Mouse (Mus musculus): ENCODE data around the gene Hps3. TPM values are rescaled to one million over a fixed set of nuclear protein-coding genes. Genes with fewer than 3 reads are reported as not detected.

Hps3 gene
- polyA plus RNA-seq, 1 experiment: 3.5 TPM

DNA sequence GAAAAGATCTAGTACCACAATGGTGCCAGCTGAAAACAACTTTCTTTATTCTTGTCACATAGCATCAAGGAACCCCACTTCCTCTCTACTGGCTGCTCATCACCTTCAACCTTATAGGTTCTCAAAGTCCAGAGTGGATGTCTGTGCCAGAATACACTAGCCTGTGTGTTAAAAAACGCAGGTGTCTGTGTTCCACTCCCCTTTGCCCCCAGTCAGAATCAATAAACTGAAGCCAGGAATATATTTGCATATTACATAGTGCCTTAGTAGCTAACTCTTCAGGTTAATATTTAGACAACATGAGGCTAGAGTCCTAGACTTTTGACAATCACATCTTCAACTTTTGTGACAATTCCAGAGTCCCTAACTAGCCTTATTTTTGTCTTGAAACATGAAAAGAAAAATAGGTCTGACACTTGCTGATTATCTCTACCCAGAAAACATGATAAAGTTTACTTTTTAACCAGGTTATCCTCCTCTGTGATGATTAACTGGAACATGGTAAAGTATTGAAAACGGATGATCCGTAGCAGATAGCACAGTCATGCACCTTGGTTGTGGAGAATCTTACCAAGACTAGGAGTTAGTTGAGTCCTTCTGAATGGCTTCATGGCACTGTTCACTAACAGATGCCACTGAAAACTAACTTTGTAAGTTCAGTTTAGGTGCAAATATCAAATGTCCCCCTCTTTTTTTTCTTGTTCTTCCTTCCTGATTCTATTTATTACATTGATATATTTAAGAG lies 72.2 kb downstream of the Hps3 start:
- Histone ChIP-seq H3K79me2 (ENCODE audit: control insufficient read depth, insufficient read depth) (peaks cover 23% of the 10 kb centered on the region), H3ac (ENCODE audit: control insufficient read depth, insufficient read length, low read depth) (no peak overlapping the region), H3K79me3 (ENCODE audit: low read depth) (no peaks in the 10 kb centered on the region), H3K27me3 (ENCODE audit: control insufficient read depth, insufficient read depth, insufficient read length) (no peaks in the 10 kb centered on the region), H3K4me3 (ENCODE audit: insufficient read depth, poor library complexity, severe bottlenecking) (no peak overlapping the region), H3K36me3 (ENCODE audit: control insufficient read depth, insufficient read depth) (peaks cover under 1% of the 10 kb centered on the region)
- TF ChIP-seq CTCF (IDR thresholded peaks at IDR 0.05; ENCODE audit: control insufficient read depth, insufficient read depth, insufficient read length): no peak
- no peak for TF ChIP-seq MYOD1 (IDR thresholded peaks at IDR 0.05; ENCODE audit: control insufficient read depth, insufficient read length, low read depth)
- no peak for TF ChIP-seq FOSL1 (IDR thresholded peaks at IDR 0.05; ENCODE audit: insufficient read depth, low read length, poor library complexity, severe bottlenecking)
- TF ChIP-seq CEBPB (IDR thresholded peaks at IDR 0.05; ENCODE audit: low read depth): no peak
- TF ChIP-seq MAX (IDR thresholded peaks at IDR 0.05): no peak
- no peak for TF ChIP-seq USF1 (IDR thresholded peaks at IDR 0.05; ENCODE audit: low read depth)
- TF ChIP-seq MYOG (IDR thresholded peaks at IDR 0.05; ENCODE audit: control insufficient read depth, extremely low read depth, insufficient read length): no peak

DNA sequence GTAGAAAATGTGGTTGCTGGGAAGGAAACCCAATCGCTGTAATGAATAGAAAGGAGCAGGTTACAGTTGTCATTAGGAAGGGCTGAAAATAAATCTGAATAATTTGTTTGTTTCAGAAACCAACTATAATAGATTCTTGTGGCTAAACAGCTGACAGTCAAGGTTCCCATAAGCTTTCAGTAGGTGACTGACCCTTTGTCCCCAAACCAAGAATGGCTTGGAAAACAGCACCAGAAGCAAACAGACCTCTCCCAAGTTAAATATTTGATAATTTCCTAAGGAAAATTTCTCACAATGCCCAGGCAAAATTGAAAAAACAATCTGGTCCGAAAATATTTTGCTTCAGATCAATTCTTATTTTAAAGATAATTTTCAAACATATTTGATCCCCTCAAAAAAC lies 73.8 kb downstream of the Hps3 start:
- peaks cover 23% of the 10 kb centered on the region for H3K79me2 ChIP-seq (ENCODE audit: control insufficient read depth, insufficient read depth)
- no peaks in the 10 kb centered on the region for H3K36me3 ChIP-seq (ENCODE audit: control insufficient read depth, insufficient read depth)
- TF ChIP-seq USF1 (IDR thresholded peaks at IDR 0.05; ENCODE audit: low read depth) (no peak), MYOG (IDR thresholded peaks at IDR 0.05; ENCODE audit: control insufficient read depth, extremely low read depth, insufficient read length) (no peak), CTCF (IDR thresholded peaks at IDR 0.05; ENCODE audit: control insufficient read depth, insufficient read depth, insufficient read length) (no peak), CEBPB (IDR thresholded peaks at IDR 0.05; ENCODE audit: low read depth) (no peak), FOSL1 (IDR thresholded peaks at IDR 0.05; ENCODE audit: insufficient read depth, low read length, poor library complexity, severe bottlenecking) (no peak), MAX (IDR thresholded peaks at IDR 0.05) (no peak), MYOD1 (IDR thresholded peaks at IDR 0.05; ENCODE audit: control insufficient read depth, insufficient read length, low read depth) (no peak)
- no peaks in the 10 kb centered on the region for H3K27me3 ChIP-seq (ENCODE audit: control insufficient read depth, insufficient read depth, insufficient read length)
- H3ac ChIP-seq (ENCODE audit: control insufficient read depth, insufficient read length, low read depth): no peak overlapping the region
- H3K79me3 ChIP-seq (ENCODE audit: low read depth): no peaks in the 10 kb centered on the region
- H3K4me3 ChIP-seq (ENCODE audit: insufficient read depth, poor library complexity, severe bottlenecking): no peak overlapping the region

- Histone ChIP-seq H3K4me3 (ENCODE audit: insufficient read depth, poor library complexity, severe bottlenecking) (no peak overlapping the region), H3K36me3 (ENCODE audit: control insufficient read depth, insufficient read depth) (no peaks in the 10 kb centered on the region), H3ac (ENCODE audit: control insufficient read depth, insufficient read length, low read depth) (no peak overlapping the region), H3K79me3 (ENCODE audit: low read depth) (no peaks in the 10 kb centered on the region), H3K79me2 (ENCODE audit: control insufficient read depth, insufficient read depth) (peaks cover 23% of the 10 kb centered on the region), H3K27me3 (ENCODE audit: control insufficient read depth, insufficient read depth, insufficient read length) (no peaks in the 10 kb centered on the region)
- no peak for TF ChIP-seq MAX (IDR thresholded peaks at IDR 0.05)
- no peak for TF ChIP-seq CEBPB (IDR thresholded peaks at IDR 0.05; ENCODE audit: low read depth)
- TF ChIP-seq FOSL1 (IDR thresholded peaks at IDR 0.05; ENCODE audit: insufficient read depth, low read length, poor library complexity, severe bottlenecking): no peak
- TF ChIP-seq CTCF (IDR thresholded peaks at IDR 0.05; ENCODE audit: control insufficient read depth, insufficient read depth, insufficient read length): no peak
- TF ChIP-seq MYOD1 (IDR thresholded peaks at IDR 0.05; ENCODE audit: control insufficient read depth, insufficient read length, low read depth): no peak
Measured at GRCm38 (mm10) chr3:19960570-19961114, 74.5 kb downstream of the Hps3 start.

DNA sequence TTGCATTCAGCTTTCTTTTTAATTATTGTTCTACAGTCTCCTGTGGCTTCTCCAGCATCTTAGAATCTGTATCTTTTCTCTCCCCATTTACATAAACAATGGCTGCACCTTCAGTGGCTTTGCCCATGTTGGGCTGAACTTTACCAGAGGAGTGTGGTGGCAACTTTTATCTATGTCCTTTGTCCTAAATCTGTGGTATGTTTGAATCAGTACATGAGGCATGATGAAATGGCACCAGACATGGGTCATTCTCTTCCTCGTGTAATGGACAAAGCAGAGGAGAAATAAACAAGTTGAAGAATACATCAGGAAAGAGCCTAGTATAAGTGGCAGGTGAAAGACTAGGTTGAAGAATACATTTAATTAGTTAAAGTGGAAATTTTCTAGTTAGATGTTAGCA lies 76.1 kb downstream of the Hps3 start:
- H3K27me3 ChIP-seq (ENCODE audit: control insufficient read depth, insufficient read depth, insufficient read length): no peaks in the 10 kb centered on the region
- no peak overlapping the region for H3K4me3 ChIP-seq (ENCODE audit: insufficient read depth, poor library complexity, severe bottlenecking)
- TF ChIP-seq MYOG (IDR thresholded peaks at IDR 0.05; ENCODE audit: control insufficient read depth, extremely low read depth, insufficient read length): no peak
- TF ChIP-seq USF1 (IDR thresholded peaks at IDR 0.05; ENCODE audit: low read depth): no peak
- no peaks in the 10 kb centered on the region for H3K79me3 ChIP-seq (ENCODE audit: low read depth)
- H3ac ChIP-seq (ENCODE audit: control insufficient read depth, insufficient read length, low read depth): no peak overlapping the region
- no peaks in the 10 kb centered on the region for H3K36me3 ChIP-seq (ENCODE audit: control insufficient read depth, insufficient read depth)
- H3K79me2 ChIP-seq (ENCODE audit: control insufficient read depth, insufficient read depth): peaks cover 23% of the 10 kb centered on the region

GRCm38 (mm10) chr3:19958031-19958430 lies 77.1 kb downstream of the Hps3 start:
- Histone ChIP-seq H3K4me3 (ENCODE audit: insufficient read depth, poor library complexity, severe bottlenecking) (peak overlapping the region; percentile 3), H3ac (ENCODE audit: control insufficient read depth, insufficient read length, low read depth) (no peak overlapping the region), H3K27me3 (ENCODE audit: control insufficient read depth, insufficient read depth, insufficient read length) (no peaks in the 10 kb centered on the region), H3K79me3 (ENCODE audit: low read depth) (no peaks in the 10 kb centered on the region), H3K79me2 (ENCODE audit: control insufficient read depth, insufficient read depth) (peaks cover 23% of the 10 kb centered on the region), H3K36me3 (ENCODE audit: control insufficient read depth, insufficient read depth) (no peaks in the 10 kb centered on the region)
- TF ChIP-seq MYOD1 (IDR thresholded peaks at IDR 0.05; ENCODE audit: control insufficient read depth, insufficient read length, low read depth) (peak; percentile 22), USF1 (IDR thresholded peaks at IDR 0.05; ENCODE audit: low read depth) (no peak), CEBPB (IDR thresholded peaks at IDR 0.05; ENCODE audit: low read depth) (peak; percentile 10)

GRCm38 (mm10) chr3:19956885-19957284 lies 78.2 kb downstream of the Hps3 start, which contains the start of gene Cp:
TSS of gene Cp (plus strand) at chr3:19957054.
- Histone ChIP-seq H3K27me3 (ENCODE audit: control insufficient read depth, insufficient read depth, insufficient read length) (no peaks in the 10 kb centered on the region), H3K4me3 (ENCODE audit: insufficient read depth, poor library complexity, severe bottlenecking) (peak within 1 kb of the TSS; percentile 23), H3K79me3 (ENCODE audit: low read depth) (no peaks in the 10 kb centered on the region), H3K36me3 (ENCODE audit: control insufficient read depth, insufficient read depth) (no peaks in the 10 kb centered on the region), H3ac (ENCODE audit: control insufficient read depth, insufficient read length, low read depth) (no peak within 1 kb of the TSS), H3K79me2 (ENCODE audit: control insufficient read depth, insufficient read depth) (peaks cover 23% of the 10 kb centered on the region)
- TF ChIP-seq MYOD1 (IDR thresholded peaks at IDR 0.05; ENCODE audit: control insufficient read depth, insufficient read length, low read depth) (peak; percentile 32), MAX (IDR thresholded peaks at IDR 0.05) (peak; percentile 65), MYOG (IDR thresholded peaks at IDR 0.05; ENCODE audit: control insufficient read depth, extremely low read depth, insufficient read length) (no peak), CEBPB (IDR thresholded peaks at IDR 0.05; ENCODE audit: low read depth) (peak; percentile 69)

Measured in C2C12 (cell line).